Mouse (Mus musculus): Measurements from ENCODE around the gene Pdx1. TPM values are rescaled to one million over a fixed set of nuclear protein-coding genes. Genes with fewer than 3 reads are reported as not detected.

Gene Pdx1
- not detected for total RNA-seq (2021)
- long read RNA-seq, experiment 1: 0 reads
- long read RNA-seq, experiment 2: 0 reads

DNA sequence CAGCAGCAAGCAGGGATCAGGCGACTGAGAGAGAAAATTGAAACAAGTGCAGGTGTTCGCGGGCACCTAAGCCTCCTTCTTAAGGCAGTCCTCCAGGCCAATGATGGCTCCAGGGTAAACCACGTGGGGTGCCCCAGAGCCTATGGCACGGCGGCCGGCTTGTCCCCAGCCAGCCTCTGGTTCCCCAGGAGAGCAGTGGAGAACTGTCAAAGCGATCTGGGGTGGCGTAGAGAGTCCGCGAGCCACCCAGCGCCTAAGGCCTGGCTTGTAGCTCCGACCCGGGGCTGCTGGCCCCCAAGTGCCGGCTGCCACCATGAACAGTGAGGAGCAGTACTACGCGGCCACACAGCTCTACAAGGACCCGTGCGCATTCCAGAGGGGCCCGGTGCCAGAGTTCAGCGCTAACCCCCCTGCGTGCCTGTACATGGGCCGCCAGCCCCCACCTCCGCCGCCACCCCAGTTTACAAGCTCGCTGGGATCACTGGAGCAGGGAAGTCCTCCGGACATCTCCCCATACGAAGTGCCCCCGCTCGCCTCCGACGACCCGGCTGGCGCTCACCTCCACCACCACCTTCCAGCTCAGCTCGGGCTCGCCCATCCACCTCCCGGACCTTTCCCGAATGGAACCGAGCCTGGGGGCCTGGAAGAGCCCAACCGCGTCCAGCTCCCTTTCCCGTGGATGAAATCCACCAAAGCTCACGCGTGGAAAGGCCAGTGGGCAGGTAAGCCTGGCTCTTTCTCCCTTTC is at the start of gene Pdx1:
Pdx1 (plus strand) TSS at position 34 of the 747 bp plus-strand sequence.
- no peak for DNase-seq

DNA sequence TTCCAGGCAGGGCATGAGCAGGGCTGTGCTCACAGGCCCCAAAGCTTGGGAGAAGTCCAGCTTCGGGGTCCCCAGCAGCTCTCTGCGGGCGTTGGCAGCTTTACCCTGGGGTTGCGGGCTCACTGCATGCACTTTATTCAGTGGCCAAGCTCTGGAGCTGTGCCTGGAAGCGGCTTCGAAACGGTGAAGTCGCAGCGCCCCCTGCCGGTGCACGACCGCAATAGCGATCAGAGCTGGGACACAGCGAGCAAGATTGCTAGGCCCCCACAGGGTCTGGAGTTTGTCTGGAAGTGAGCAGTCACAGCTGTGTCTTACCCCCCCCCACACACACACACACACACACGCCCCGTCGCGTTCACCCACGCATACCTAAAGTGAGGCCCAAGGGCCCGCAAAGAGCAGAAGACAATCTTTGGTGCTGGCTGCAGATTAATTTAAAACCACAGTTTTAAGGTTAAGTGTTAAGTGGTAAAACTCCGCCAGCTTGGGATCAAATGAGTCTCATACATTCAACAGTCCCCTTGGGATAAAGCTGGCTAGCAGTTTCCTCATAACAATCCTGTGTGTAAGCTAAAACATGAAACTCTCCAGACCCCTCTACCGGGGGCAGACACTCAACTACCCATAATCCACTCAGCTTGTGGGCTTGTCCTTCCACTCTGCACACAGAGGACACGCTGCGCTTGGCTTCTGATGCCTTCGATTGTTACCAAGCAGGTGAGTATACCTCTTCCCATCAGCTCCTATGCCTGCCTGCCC is 42.2 kb upstream of the Pdx1 start:
- peak; percentile 87 to 92 for DNase-seq

DNA sequence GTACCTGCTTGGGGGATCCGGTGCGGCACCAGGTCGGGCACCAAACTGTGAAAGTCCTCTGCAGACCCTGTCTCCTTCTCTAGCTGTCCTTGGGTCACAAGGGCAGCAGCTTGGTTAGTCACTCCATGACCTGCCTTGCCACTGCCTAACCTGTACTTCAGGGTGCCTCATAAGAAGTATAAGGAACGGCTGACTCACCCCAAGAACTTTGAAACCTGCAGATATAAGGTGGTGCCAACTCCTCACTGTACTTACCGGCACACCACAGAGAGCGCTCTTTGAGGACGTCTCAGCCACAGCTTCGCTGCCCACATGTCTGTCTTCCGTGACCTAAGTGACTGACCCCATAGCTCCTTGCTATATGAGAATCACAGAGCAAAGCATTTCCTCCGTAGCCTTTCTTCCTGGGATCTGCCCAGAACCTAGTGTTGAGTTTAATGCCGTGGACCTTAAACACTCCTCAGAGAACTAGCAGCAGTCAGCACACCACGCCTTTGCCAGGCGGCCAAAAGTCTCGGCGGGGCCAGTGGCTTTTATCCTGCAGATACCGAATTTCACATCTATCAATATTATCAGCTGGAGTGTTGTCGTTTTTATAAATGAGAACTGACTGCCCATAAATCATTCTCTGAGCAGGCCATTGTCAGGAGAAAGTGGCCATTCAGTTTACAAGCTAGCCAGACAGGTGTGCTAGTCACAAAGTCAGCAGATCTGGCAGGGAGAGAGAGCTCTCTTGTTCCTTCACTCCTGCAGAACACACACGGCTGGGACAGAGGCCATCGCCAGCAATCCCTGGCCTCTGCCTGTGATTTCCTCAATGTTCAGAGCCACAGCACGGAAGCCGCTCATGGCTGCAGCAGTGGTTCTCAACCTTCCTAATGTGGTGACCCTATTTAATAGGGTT is 34.1 kb upstream of the Pdx1 start:
- DNase-seq: no peak

DNA sequence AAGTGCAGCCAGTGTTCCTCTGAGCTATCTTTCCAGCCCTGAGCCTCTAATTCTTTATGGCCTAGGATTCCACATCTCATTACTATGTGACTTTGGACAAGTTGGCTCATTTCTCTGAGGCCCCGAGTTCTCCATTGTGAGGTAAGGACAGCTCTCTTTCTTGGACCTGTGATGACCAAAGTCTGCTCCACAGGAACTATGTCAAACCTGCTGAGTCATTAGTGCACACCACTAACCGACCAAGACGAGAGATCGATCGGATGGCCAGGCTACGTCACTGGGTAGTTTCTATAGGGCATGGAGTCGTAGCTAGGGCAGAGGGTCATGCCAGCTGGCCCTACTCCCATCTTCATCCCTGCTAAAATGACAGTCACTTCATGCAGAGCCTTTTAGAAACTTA is 25.9 kb upstream of the Pdx1 start:
- DNase-seq: no peak

DNA sequence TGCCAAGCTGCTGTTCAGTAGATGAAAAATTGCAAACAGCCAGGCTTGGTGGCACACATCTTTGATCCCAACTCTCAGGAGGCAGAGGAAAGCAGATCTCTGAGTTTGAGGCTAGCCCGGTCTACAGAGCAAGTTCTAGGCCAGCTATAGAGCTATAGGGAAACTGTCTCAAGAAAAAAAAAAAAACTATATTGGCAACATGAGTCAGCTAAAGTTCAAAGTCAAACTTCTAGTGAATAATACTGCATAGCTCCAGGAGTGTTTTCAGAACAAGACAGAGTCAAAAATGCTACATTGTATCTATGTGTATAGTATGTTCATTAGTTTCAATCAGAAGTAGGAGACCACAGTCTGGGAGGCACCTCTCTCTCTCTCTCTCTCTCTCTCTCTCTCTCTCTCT is 9.6 kb upstream of the Pdx1 start:
- DNase-seq: no peak

DNA sequence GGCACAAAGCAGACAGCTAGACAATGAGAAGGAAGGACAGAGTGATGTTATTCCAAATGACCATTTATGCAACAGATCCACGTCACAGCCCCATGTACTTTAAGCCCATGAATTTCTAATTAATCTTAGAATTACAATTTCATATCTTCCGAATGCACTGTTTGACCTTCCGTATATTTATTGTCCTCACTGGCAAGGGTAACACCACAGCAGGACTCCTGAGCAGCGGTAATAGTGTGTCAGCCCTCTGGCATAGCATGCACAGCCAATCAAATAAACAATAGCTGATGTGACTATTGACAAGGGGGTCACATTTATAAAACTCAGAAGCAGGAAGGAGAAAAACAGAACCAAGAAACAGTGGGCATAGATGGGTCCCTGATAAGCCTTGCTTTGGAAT is 9.0 kb upstream of the Pdx1 start:
- no peak for DNase-seq

DNA sequence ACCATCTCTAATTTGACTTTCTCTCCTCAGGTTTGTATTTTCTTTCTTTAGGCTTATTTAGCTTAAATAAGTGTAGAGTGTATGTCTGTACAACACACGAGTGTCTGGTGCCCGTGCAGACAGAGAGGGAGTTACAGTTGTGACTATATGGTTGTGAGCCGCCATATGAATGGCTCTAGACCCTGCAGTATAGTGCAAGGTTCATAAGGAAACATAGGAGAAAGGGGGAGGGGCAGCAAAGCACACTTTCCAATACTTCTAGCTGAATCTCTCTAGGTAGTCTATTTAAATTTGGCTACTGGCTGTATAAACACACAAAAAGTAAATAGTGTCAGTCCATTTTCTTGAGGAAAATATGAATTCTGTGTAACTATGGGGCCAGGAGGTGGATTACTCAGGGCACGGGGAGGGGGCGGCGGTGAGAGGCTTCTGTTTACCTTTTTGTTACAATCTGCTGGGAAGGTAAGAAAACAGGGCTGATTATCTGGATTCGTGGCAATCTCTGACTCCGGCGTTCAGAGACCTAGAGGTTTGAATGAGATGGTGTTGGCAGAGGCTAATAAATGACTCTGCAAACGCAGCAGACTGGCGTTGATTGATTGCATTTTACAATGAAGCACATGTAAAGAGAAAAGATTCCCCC is 7.7 kb upstream of the Pdx1 start:
- DNase-seq: no peak

DNA sequence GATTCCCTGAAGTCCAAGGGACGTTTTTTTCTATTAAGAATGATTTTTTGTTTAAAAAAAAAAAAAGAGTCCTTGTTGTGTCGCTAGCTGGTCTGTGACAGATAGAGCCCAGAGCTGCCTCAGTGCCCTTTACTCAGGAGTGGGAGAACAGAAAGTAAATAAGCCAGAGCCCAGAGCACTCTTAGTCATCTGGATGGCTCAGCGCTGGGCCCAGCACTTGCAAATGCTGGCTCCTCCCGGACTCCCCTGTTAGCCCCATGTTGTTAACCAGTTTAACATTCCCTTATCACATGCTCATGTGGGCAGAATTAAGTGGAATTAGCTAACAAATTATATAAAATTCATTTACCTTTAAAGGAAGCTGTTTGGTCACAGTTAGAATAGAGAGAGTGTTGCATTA is 5.8 kb upstream of the Pdx1 start:
- DNase-seq: no peak

DNA sequence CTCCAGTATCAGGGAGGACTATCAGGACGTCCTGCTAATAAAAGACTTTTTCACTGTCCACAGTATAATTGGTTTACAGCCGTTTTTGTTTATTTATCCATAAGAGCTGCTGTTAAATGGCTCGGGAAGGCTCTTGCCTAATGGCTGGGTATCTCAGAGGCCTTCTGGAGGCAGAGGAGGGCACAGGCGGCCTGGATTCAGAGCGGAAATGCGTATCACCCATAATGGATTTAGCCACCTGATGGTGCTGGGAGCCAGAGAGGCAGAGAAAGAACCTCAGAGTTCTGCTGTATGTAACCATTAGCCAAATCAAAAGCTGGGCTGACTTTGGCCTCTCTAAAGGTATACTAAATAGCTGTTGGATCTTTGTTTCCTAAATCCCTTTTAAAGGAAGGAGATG is 2.3 kb upstream of the Pdx1 start:
- DNase-seq: no peak

DNA sequence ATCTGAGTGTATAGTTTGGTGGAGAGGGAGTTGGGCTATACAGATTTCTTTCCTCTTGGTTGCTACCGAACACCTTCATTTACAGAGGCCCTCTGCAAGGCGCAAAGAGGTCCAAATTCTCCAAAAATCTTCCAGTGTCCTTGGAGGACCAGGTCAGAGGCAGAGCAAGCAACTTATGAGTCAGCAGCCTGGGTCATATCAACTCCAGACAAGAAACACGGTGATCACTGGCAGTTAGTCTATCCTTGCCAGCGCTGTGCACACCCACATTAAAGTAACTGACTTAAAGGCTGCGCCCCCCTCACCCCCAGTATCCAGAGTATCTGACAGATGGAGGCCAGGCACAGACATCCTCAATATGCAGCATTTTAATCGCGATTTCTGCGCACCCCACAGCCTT is 1.0 kb upstream of the Pdx1 start:
- DNase-seq: peak in 1 of 2 experiments; percentile 3

DNA sequence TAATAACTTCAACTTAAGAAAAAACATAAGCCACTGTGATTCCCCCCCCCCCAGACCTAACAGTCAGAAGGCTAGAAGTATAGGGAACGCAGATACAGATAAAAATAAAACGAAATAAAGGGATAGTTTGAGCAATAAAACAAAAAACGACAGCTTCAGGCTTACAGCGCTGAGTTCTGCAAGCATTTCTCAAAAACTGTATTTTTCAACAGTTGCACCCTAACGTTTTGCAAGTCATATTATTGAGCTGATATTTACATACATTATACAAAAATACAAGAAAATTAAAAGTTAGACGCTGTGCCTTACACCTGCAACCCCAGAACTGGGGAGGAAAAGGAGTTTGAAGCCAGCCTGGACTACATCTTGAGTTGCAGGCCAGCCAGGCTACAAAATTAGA is 388 bp upstream of the Pdx1 start:
- no peak for DNase-seq

DNA sequence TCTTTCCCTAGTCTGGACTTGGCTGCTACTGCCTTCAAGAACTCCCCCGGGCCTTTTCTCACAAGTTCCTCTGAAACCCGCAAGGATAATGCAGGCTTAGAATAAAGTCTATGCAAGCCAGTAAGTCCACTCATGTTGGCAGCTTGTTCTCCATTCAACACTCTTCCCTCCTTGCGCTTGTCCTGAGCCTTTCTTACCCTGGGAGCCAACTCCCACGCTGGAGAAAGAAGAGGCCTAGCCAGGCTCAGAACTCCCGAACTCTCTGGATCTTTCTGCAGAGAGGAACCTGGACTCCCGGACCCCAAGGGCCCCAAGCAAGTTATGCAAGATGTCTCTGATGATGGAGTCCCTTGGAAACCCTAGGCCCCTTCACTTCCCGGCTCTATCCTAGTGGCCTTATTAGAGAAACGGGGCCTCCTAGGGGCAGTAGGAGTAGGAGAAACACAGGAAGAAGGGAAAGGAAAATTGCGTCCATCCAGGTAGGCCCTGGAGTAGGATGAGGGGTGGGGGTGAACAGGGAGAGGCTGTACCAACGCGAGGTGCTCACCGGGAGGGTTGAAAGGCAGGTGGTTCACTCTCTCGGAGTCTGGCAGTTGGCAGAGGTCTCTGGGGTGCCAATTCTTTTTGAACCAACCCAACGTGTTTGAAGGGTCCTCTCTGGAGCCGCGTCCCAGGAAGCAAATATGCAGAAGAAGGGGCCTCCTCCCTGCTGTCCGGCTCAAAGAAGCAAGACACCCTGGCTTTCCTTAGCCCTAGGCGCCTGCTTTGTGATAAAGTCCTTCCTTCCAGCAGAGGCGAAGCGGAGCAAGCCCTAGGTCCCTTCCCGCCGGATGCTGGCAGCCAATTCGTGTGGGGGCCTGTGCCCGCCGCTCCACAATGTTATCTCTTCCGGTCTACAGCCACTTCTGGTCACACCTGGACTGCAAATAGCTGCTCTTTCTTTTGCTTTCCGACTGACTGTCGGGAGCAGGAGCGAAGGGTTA is 1.2 kb downstream of the Pdx1 start:
- DNase-seq: no peak

DNA sequence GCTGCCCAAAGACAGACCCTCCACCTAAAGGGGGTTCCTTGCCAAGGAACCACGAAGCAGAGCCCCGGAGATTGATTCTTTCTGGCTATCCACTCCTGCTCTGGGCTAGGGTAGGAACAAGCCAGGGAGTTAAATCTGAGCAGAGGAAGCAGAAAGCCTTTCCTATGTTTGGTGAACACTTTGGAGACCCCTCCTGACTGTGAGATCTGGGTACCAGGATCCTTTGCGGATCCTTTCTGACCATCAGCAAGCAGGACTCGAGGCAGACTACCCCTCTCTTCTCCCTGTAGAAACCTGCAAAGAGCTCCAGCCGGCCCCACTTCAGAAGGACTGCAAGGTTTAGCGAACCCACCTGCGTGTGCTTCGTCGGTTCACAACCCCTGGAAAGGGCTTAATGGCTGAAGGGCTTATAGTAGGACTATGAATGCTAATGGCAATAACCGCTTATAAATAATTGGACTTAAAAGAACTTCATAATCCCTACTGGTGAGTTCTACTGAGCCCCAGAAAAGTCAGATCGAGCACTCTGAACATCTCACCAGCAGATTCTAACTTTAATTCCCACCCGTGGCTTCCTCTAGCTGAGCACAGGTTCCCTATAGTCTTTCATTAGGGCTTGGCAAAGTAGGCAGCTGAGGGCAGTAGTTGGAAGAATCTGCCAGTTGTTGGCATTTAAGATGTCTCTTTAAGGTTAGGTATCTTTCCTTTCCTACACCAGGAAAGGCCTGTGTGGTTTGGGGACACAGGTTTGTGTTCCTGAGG is 2.5 kb downstream of the Pdx1 start:
- DNase-seq: no peak

DNA sequence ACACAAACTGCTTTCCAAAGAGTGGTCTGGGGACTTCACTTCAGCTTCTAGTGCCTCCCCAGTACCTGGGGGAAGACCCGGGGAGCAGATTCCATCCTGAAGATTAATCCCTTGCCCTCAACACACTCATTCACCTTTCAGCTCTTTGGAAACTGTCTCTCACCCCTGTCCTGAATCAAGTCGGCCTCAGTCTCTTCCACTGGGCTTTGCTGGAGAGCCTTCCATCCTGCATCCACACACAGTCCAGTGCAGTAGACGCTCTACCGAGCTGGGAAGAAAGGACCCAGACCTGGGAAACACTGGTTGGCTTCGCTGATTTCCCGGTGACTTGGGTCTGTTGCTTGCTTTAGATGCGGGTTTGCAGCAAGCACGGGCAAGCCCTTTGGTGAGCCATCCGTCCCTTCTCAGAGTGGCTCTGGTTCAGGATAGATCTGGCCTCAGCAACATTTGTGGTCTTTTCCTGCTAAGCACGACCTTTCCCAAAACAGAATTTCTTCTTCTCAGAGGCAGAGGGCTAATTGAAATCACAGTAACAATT is 3.1 kb downstream of the Pdx1 start:
- DNase-seq: no peak

DNA sequence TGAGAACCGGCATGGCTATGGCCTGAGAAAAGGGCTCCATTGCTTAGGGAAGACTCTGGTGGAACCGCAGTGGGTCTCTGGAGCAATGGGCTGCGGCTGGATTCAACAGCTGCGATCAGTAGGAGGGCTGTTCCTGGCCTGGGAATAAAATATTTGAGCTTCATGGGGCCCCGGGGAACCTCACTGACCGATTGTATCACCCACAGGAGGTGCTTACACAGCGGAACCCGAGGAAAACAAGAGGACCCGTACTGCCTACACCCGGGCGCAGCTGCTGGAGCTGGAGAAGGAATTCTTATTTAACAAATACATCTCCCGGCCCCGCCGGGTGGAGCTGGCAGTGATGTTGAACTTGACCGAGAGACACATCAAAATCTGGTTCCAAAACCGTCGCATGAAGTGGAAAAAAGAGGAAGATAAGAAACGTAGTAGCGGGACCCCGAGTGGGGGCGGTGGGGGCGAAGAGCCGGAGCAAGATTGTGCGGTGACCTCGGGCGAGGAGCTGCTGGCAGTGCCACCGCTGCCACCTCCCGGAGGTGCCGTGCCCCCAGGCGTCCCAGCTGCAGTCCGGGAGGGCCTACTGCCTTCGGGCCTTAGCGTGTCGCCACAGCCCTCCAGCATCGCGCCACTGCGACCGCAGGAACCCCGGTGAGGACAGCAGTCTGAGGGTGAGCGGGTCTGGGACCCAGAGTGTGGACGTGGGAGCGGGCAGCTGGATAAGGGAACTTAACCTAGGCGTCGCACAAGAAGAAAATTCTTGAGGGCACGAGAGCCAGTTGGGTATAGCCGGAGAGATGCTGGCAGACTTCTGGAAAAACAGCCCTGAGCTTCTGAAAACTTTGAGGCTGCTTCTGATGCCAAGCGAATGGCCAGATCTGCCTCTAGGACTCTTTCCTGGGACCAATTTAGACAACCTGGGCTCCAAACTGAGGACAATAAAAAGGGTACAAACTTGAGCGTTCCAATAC is 4.7 kb downstream of the Pdx1 start:
- no peak for DNase-seq

DNA sequence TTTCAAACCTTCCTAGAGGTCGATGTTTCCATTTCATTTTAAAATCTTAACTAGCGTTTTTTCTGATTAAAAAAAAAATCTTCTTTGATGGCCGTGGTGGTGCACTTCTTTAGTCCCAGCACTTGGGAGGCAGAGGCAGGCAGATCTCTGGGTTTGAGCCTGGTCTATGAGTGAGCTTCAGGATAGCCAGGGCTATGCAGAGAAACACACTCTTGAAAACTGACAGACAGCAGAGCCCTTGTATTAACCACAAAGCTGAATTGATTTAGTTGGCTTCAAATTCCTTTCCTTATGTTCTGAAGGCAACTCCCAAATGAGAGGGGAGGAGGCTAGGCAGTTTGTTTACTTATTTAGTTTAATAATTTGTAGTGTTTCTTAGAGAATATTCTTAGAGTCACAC is 6.0 kb downstream of the Pdx1 start:
- no peak for DNase-seq

DNA sequence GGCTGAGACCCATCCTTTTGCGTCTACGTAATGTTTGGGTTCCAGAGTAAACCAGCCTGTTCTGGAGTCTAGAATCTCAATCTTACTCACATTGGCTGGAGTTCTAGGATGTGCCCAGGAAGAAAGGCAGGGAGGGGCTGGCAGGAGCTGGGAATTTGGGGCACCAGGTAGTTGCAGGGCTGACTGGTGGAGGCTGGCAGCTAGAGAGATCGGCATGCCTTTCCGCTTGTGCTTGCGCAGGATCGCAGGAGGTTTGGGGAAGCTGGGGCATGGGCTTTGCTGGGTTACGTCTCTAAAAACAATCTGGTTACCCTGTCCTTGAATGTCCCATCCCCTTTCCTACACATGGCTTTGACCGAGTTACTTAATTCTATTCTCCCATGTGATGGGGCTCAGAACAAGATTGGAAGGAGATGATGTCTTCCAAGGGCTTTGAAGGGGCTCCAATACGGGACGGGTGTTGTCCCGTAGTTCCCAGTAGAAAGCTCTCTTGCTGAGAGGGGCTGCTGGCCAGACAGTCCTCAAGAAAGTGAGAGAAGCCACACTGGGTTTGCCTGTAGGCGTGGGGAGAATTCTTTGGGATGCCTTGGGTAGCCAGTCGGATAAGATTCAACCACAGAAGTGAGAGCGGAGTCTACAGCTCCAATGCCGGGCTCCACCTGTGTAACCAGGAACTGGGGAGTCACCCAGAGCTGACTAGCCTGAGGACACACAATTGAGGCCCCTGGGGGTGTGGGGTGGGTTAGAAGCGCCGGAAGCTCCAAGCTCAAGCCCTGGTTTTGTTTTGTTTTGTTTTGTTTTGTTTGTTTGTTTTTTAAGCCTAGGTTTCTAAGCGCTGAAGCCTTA is 7.2 kb downstream of the Pdx1 start:
- no peak for DNase-seq

DNA sequence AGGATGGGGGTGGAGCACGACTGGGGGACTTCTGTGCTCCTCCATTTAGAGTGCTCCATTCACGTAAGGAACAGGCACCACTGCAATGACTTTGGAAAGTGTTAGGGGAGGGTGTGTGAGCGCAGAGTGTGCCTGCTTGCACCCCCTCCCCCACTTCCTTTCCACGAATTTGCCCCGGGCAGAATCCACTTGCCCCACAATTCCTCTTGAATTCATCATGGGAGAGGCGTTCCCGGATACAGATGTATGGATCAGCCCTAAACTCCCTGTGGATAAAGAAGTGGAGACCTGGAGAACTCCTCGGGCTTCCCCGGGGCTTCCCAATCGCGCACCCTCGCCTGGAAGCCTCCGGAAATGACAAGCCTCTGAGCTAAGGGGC is 7.8 kb downstream of the Pdx1 start:
- DNase-seq: no peak

All from adrenal gland, postnatal 36 days (tissue).